Mouse (Mus musculus) intestine, postnatal 0 days (tissue): ENCODE data around the gene Crip2. TPM values are rescaled to one million over a fixed set of nuclear protein-coding genes. Genes with fewer than 3 reads are reported as not detected.

Experiments used
- ATAC-seq: fragments of 200-750 bp; cut with Nextera tagmentation; 2 replicates; pipeline ENCODE4 v1.8.0; 2017; ENCODE audit warnings: mild to moderate bottlenecking, moderate TSS enrichment, moderate library complexity
- H3K27ac ChIP-seq: fragments of 300-500 bp; sonication (generic); 2 replicates; pipeline ENCODE4 v1.5.1; 2014; ENCODE audit warnings: mild to moderate bottlenecking, low read depth, low read length, moderate library complexity
- H3K27me3 ChIP-seq: fragments of 300-500 bp; sonication (generic); replicated peaks from 2 replicates; pipeline ENCODE4 v1.6.1; 2014; ENCODE audit warnings: low read length, mixed read lengths; ENCODE audit not compliant: control insufficient read depth, insufficient read depth
- H3K36me3 ChIP-seq: fragments of 300-500 bp; sonication (generic); 2 replicates; pipeline ENCODE4 v1.6.1; 2014; ENCODE audit warnings: mild to moderate bottlenecking, moderate library complexity; ENCODE audit not compliant: control insufficient read depth, insufficient read depth
- H3K4me1 ChIP-seq: fragments of 300-500 bp; sonication (generic); replicated peaks from 2 replicates; pipeline ENCODE4 v1.6.1; 2014; ENCODE audit warnings: antibody characterized with exemption, low read length, mixed read lengths; ENCODE audit not compliant: control insufficient read depth, insufficient read depth
- H3K4me2 ChIP-seq: fragments of 300-500 bp; sonication (generic); replicated peaks from 2 replicates; pipeline ENCODE4 v1.6.1; 2014; ENCODE audit warnings: low read depth, mild to moderate bottlenecking, moderate library complexity
- H3K4me3 ChIP-seq: fragments of 300-500 bp; sonication (generic); 2 replicates; pipeline ENCODE4 v1.5.1; 2014; ENCODE audit warnings: low read depth, low read length
- H3K9ac ChIP-seq: fragments of 300-500 bp; sonication (generic); 2 replicates; pipeline ENCODE4 v1.6.1; 2014; ENCODE audit warnings: mild to moderate bottlenecking, low read depth, low read length
- H3K9me3 ChIP-seq: fragments of 300-500 bp; sonication (generic); 2 replicates; pipeline ENCODE4 v1.6.1; 2016; ENCODE audit warnings: mixed run types; ENCODE audit not compliant: control insufficient read depth
- CTCF ChIP-seq: sonication (generic); IDR thresholded peaks from 2 replicates; pipeline ENCODE4 v1.5.1; 2016; ENCODE audit warnings: low read depth, mild to moderate bottlenecking, control low read depth, antibody characterized with exemption, moderate library complexity
- WGBS: fragments of 180-500 bp; shearing (Covaris S2); extraction: QIAGEN DNeasy Blood & Tissue Kit; methylation state at CpG from one replicate; pipeline ENCODE4 v1.1.7; 2014; 5-methylcytosine and 5-hydroxymethylcytosine counted together
- polyA plus RNA-seq: library from polyadenylated mRNA; unstranded; fragments of >200 nt; fragmentation: Nextera tagmentation; extraction: Ambion mirVana; gene quantifications from 2 replicates; pipeline ENCODE4 v1.2.1, GENCODE M21; 2015

The Crip2 gene
- polyA plus RNA-seq, result 90.4 and 96.8 TPM in 2 replicates

DNA sequence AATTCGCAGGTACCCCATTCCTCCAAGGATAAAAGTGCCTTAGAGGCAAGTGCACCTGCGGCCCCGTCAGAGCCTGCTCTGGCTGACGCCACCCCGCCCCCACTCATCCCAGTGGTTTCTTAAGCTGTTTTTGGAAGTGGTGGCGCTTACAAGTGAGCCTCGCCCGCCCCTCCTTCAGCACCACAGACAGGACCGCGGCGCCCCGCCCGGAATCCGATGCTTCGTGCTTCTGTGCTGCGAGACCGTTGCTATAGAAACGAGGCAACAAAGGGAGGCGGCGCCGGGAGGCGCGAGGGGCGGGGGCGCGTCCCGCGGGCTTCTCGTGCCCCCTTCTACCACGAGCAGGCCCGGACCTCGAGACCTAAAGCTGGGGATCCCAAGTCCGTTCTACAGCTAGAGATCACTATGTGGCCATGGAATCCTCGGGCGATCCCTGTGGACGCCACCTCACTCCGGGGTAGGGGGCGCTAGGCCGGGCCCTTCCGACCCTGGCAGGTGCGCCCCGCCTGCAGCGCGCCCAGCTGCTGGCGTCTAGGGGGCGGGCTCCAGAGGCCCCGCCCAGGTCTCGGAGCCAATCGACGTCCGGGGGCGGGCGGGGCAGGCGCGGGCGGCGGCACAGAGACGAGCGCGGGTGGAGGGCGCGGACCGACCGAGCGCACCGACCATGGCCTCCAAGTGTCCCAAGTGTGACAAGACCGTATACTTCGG, at the start of gene Crip2:
TSS of gene Crip2 (plus strand) at position 329 of the 708 bp plus-strand sequence.
- peak within 1 kb of the TSS; percentile 62; the same call in 1 of the 2 replicates for H3K27ac ChIP-seq
- WGBS, result under 1% methylated on average over 67 of the region's 68 CpGs

DNA sequence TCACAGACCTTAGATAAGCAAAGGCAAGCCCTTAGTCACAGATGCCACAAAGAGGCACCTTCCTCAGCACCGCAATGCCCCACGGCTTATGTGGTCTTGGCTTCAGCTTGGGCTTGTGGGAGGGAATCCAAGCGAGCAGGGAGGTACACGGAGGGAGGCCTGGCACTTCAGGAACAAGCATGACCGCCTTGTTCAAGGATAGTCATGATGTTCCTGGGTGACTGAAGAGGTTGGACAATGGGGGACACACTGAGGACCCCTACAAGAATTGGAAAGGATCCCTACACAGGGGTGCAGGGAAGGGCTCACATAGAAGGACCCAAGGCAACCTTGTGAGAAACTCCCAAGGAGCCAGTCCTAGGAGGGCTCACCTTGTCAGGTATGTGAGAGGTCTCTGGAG, 43.0 kb upstream of the Crip2 start:
- no peaks in the 10 kb centered on the region for H3K4me1 ChIP-seq
- no peaks in the 10 kb centered on the region for H3K27me3 ChIP-seq
- H3K9ac ChIP-seq, result no peak overlapping the region
- TF ChIP-seq CTCF, result no peak
- no peak overlapping the region for H3K4me3 ChIP-seq
- no peaks in the 10 kb centered on the region; the same call in 1 of the 2 replicates for H3K36me3 ChIP-seq
- no peak overlapping the region for H3K27ac ChIP-seq
- no peaks in the 10 kb centered on the region for H3K9me3 ChIP-seq
- 0 out of 2 replicates have a peak overlapping the region, but pooled peaks have one; percentile 98 for H3K4me2 ChIP-seq
- WGBS, result 87% methylated on average over 5 of the region's 5 CpGs
- ATAC-seq, result no peak

More for the DNA sequence above, at the start of gene Crip2:
- peak within 1 kb of the TSS; percentile 89 for H3K4me2 ChIP-seq
- peak within 1 kb of the TSS; percentile 51 for H3K4me3 ChIP-seq
- ATAC-seq, result peak; percentile 79
- H3K36me3 ChIP-seq, result peaks cover 35% of the 10 kb centered on the region
- TF ChIP-seq CTCF, result peak; percentile 59
- H3K9me3 ChIP-seq, result no peaks in the 10 kb centered on the region
- H3K4me1 ChIP-seq, result 0 out of 2 replicates have a peak, but pooled peaks cover 4% of the 10 kb centered on the region
- H3K27me3 ChIP-seq, result peaks cover 29% of the 10 kb centered on the region
- H3K9ac ChIP-seq, result peak within 1 kb of the TSS; percentile 47

DNA sequence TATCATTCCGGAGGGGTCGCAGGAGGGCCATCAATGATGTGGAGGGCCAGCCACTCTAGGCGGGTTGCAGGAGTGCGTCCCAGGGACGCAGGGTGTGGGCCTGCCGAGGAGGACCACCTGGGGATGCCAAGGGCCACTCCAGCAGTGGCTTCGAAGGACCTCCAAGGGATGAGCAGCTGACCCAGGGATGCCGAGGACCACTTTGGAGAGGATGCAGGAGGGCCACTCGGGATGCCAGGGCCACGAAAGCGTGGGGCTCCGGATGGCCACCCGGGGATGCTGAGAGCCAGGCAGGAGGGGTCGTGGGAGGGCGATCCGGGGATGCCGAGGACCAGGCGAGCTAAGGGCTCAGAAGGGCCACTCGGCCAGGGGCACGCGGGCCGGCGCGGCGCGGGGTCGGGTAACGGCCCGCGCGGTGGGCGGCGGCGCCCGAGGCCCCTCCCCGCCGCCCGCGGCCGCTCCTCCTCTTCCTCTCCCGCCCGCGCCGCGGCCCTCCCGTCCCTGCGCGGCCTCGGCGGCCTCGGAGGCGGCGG, 42.2 kb upstream of the Crip2 start, which contains the start of gene Mta1:
TSS of gene Mta1 (plus strand) at position 530 of the 533 bp plus-strand sequence.
- Histone ChIP-seq H3K27me3 (no peaks in the 10 kb centered on the region), H3K4me3 (peak within 1 kb of the TSS; percentile 82), H3K9me3 (no peaks in the 10 kb centered on the region), H3K27ac (peak within 1 kb of the TSS; percentile 71), H3K9ac (peak within 1 kb of the TSS; percentile 97), H3K4me1 (no peaks in the 10 kb centered on the region), H3K36me3 (no peaks in the 10 kb centered on the region; the same call in 1 of the 2 replicates), H3K4me2 (peak within 1 kb of the TSS; percentile 98)
- TF ChIP-seq CTCF, result no peak
- 3% methylated on average over 27 of the region's 53 CpGs for WGBS
- peak; percentile 41 for ATAC-seq

DNA sequence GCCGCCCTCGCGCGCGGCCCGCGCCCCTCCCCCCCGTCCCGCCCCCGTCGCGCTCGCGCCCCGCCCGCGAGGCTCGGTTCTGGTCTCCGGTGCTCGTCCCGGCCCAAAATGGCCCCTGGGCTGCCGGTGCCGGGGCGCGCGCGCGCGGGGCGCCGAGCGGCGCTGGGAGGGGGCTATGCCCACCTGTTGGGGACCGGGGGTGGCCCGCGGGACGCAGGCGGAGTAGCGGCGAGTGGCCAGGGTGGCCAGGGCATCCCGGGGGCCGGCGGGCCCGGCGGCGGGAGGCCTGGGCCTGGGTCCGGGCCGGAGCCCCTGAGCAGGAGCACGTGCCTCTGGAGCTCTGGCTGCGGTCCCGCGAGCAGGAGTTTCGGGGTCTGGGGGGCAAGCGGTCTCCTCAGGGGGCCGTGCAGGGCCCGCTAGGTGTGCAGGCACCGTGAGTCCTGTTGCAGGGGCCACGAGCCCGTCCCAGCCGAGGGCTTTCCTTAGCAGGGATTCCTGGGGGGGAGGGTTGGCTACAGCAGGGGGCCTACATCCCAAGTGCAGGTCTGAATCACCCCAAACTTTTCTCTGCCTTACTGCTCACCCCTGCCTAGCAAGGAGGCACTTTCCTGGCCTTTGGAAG, 41.4 kb upstream of the Crip2 start:
- peak; percentile 23; the same call in 1 of the 2 replicates for ATAC-seq
- Histone ChIP-seq H3K27me3 (no peaks in the 10 kb centered on the region), H3K4me3 (peak overlapping the region; percentile 82), H3K4me2 (peak overlapping the region; percentile 98), H3K4me1 (no peaks in the 10 kb centered on the region), H3K36me3 (no peaks in the 10 kb centered on the region; the same call in 1 of the 2 replicates), H3K27ac (peak overlapping the region; percentile 71), H3K9ac (peak overlapping the region; percentile 97), H3K9me3 (no peaks in the 10 kb centered on the region)
- 1% methylated on average over 39 of the region's 60 CpGs for WGBS
- no peak for TF ChIP-seq CTCF

DNA sequence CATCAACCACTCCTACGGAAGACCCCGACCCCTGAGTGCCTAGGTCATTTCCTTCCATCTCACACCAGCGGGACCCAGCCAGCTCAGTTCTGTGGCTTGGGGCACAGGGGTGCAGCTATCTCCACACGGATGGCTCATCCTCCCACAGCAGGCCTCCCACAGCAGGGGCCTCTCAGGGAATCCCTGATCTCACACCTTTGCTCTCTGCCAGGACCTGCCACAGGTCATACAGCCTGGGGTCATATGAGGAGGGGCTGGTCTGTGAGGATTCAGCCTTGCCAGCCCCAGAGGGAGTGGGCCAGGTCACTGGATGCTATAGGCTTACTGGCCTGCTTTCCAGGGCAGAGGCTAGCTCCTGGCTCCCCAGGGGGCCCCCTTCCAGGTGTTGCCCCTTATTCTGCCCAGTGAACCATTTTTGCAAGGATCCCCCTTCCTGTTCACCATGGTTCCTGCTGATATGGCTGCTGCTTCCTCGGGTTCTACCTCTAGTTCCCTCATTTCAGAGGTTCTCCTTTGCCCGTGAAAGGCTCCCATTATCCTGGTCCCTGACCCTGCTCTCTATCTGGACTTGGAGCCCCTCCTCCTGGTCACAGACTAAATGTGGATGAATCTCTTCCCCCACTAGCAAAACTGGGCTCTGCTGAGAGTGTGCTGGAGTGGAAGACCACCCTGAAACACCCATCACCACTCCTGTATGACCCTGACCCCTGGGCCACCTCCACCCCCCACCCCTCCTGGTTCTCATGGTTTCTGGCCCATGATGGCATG, 40.4 kb upstream of the Crip2 start:
- no peak for TF ChIP-seq CTCF
- Histone ChIP-seq H3K9ac (no peak overlapping the region), H3K4me1 (no peaks in the 10 kb centered on the region), H3K27me3 (no peaks in the 10 kb centered on the region), H3K4me3 (peak overlapping the region; percentile 82), H3K36me3 (no peaks in the 10 kb centered on the region; the same call in 1 of the 2 replicates), H3K27ac (0 out of 2 replicates have a peak overlapping the region, but pooled peaks have one; percentile 71), H3K9me3 (no peaks in the 10 kb centered on the region), H3K4me2 (peak overlapping the region; percentile 98)
- WGBS, result 40% methylated on average over 6 of the region's 6 CpGs
- no peak for ATAC-seq
